Mouse (Mus musculus) embryonic stem cell, embryonic (primary cell): ENCODE measurements at regions not wholly inside any gene's neighbourhood (a gene's known extent, or its start where the extent isn't known, plus 50 kb on each side); places are given as distances from the start of the nearest gene placed in this dataset.
"Not testable (repeated sequence)": the region's sequence is repeated elsewhere in the genome, so short reads cannot be mapped to it uniquely, and the experiment has no call there.

Experiments used
- CTCF ChIA-PET, 4 experiments: fragments of 300-600 bp in 2 of 4; fragments of 350-600 bp in 2 of 4; sonication (Branson Sonifier 250); formaldehyde crosslinking; loops; one replicate each; lab custom pipeline; 2022; ENCODE audit warnings: inconsistent platforms in 2 of 4; lab: Charles Lee
- POLR2A ChIA-PET, 4 experiments: fragments of 300-600 bp in 2 of 4; fragments of 350-600 bp in 2 of 4; sonication (Branson Sonifier 250); formaldehyde crosslinking; loops; one replicate each; lab custom pipeline; 2022; ENCODE audit warnings: antibody characterized with exemption in 4 of 4, inconsistent platforms in 1 of 4; lab: Charles Lee

DNA sequence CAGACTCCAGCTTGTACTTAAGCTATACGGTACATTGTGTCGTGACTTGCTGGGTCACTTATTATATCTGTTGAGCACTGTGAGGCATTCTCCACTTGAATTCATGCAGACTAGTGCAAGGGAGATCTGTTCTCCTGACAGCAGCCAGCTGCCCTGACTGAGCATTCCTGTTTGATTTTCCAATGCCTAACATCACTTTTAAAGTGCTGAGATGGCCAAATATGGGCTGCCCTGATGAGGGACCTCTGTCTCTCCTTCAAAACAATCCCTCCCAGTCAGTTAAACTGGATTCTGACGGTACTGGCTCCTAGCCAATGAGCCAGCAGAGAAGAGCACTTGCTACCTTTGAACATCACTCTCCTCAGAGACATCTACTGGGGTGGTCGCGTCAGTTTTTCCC lies 57.6 kb upstream of the Lekr1 start:
- ChIA-PET POLR2A (no interaction called here), CTCF (no interaction called here)

DNA sequence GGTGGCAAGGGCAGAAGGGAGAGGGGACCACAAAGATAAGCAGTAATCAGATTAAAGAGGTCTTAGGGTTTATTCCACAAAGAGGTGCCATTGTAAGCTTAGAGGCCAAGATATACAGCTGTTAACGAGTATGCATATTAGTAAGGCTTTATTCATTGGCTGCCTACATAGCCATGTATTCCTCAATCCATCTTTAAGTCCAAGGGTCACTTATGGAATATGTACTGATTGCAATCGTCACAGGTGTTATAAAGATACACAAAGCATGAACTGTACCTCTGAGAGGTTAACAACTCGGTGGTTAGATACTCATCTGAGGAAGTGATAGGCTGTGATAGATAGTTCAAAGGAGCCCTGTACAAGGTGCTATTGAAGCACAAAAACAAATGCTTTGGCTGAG lies 54.3 kb upstream of the Lekr1 start:
- POLR2A ChIA-PET: interaction anchor here in 1 of 4 experiments (1.1 to 2.0 kb wide), 2 partner anchors 23 to 47 kb away, joined by 3 to 6 read pairs; no protein-coding TSS in a partner anchor
- CTCF ChIA-PET: no interaction called here

DNA sequence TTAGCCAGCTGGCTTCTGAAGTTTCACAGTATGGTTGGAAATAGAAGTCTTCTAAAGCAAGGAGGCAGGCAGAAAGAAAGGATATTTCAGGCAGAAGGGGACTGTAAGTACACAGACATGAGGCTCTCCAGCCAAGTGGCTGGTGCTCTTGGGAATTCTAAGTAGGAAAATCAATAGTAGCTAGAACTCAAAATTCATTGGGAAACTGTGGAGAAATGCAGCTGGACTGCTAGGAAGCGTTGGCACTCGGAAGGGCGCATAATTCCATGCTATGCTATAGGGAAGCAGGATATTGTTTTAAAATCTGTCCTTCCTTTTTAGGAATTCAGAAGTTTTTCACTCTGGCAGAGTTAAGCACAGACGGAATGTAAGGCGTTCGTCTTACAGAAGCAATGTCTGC lies 53.6 kb upstream of the Lekr1 start:
- POLR2A ChIA-PET: interaction anchor here in 2 of 4 experiments (0.6 to 1.1 kb wide), 2 partner anchors 22 to 31 kb away, joined by 3 read pairs; no protein-coding TSS in a partner anchor
- CTCF ChIA-PET: interaction anchor here in 2 of 4 experiments (0.6 to 0.7 kb wide), 2 partner anchors 293 to 335 kb away, joined by 3 to 6 read pairs; no protein-coding TSS in a partner anchor

DNA sequence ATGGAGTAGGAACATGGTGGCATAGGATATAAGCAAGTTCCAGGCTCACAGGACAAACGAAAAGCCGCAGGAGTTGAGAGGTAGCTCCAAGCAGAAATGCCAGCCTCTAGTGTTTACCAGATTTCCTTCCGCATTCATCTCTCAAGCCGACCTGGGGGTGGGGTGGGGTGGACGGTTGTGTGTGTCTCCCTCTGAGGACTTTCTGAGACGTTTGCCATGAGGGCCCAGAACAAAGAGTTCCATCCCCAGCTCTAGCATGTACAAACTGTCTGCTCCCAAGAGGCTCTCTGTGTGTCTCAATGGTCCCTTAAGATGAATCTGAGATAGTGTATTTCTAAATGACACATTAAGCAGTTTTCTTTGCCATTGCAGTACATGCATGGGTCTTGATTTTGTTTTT lies 53.1 kb upstream of the Lekr1 start:
- POLR2A ChIA-PET: interaction anchor here in 1 of 4 experiments (1.1 kb wide), 1 partner anchor 22 kb away, joined by 3 read pairs; no protein-coding TSS in a partner anchor
- CTCF ChIA-PET: interaction anchor here in 1 of 4 experiments (0.6 kb wide), 1 partner anchor 334 kb away, joined by 3 read pairs; no protein-coding TSS in a partner anchor

DNA sequence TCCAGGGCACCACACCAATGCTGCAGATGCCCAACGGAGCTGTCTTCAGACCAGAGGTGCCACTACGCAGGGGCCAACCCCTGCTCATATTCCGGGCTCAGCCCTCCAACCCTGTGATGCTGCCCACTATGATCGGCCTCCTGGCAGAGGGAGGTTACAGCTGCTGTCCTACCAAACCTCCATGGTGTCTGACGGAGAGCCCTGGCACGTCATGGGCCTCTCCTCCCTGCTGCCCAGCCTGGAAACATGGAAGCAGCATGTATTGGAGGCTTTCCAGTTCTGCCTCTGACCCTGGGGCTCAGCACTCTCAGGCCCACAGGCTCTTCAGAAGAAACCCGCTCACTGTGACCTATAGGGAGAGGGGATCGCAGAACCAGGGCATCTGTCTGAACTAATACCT lies 51.1 kb upstream of the Lekr1 start:
- POLR2A ChIA-PET, CTCF ChIA-PET: not testable (repeated sequence)
